Mouse (Mus musculus) adrenal gland, adult 8-10 months (tissue): ENCODE measurements around the gene Arhgap25. TPM values are rescaled to one million over a fixed set of nuclear protein-coding genes. Genes with fewer than 3 reads are reported as not detected.
"Not testable (repeated sequence)": the region's sequence is repeated elsewhere in the genome, so short reads cannot be mapped to it uniquely, and the experiment has no call there.

Experiments
- DNase-seq: peaks from one replicate; pipeline ENCODE4 v3.0.0; 2022
- total RNA-seq, 4 experiments: library from RNA; stranded (reverse); gene quantifications; 2 replicates each; pipeline ENCODE4 v1.2.4; 2022

Arhgap25 gene
- 1 to 10 TPM; 2.6 to 7.4 (median 5.1) TPM for total RNA-seq

- no peak for DNase-seq
Observed at GRCm38 (mm10) chr6:87532953-87533710, at the start of gene Arhgap25. Gene Arhgap25 (minus strand): TSS chr6:87533259.

DNA sequence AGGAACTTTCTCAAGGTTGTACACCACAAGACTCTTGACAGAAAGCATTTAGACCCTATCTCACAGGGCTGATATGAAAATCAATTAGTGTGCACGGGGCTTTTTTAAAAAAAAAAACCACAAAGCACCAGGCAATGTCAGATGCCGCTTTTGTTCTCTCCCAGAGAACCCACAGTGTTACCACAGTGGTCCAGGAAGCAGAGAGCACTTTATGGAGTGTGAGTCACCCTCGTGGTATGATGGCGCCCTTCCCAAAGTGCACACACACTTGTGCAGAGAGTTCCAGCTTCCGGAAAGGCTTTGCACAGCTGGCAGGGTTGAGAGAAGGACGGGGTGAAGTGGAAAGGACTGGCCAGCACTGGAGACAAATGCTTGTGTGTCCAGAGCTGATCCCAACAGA, 49.4 kb upstream of the Arhgap25 start:
- no peak for DNase-seq

DNA sequence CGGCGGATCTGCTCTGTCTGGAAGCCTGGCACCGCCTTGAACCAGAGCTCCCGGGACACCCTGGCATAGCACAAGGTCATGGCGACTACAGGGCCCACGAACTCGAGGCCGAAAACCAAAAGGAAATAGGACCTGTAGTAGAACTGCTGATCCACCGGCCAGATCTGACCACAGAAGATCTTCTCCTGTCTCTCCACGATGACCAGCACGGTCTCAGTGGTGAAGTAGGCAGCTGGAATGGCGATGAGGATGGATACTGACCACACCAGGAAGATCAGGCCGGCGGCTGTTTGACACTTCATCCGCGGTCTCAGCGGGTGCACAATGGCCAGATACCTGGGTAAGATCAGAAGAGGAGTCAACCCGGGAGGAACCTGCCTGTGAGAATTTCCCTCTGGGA, 48.5 kb upstream of the Arhgap25 start:
- DNase-seq, result no peak

DNA sequence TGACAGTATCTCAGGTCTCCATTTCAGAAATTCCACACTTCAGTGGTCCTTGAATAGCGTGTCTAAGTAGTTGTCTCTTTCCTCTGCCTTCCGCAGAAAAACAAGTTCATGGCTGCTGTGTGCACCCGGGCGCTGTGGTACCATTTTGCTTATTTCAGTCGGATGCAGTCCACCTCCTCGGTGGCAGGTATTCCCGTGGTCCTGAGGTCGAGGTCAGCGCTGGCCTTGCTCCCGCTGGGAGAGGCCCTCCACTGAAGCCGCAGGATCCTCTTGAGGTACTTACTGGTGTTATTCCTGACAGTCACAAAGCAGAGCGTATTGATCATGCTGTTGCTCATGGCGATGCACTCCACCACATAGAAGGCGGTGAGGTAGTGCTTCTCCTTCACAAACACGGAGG, 48.0 kb upstream of the Arhgap25 start:
- no peak for DNase-seq

GRCm38 (mm10) chr6:87578247-87578646, 45.2 kb upstream of the Arhgap25 start:
- no peak for DNase-seq

- DNase-seq, result no peak
Observed at GRCm38 (mm10) chr6:87576648-87577330, 43.7 kb upstream of the Arhgap25 start.

GRCm38 (mm10) chr6:87571863-87572262, 38.8 kb upstream of the Arhgap25 start:
- DNase-seq, result not testable (repeated sequence)

DNA sequence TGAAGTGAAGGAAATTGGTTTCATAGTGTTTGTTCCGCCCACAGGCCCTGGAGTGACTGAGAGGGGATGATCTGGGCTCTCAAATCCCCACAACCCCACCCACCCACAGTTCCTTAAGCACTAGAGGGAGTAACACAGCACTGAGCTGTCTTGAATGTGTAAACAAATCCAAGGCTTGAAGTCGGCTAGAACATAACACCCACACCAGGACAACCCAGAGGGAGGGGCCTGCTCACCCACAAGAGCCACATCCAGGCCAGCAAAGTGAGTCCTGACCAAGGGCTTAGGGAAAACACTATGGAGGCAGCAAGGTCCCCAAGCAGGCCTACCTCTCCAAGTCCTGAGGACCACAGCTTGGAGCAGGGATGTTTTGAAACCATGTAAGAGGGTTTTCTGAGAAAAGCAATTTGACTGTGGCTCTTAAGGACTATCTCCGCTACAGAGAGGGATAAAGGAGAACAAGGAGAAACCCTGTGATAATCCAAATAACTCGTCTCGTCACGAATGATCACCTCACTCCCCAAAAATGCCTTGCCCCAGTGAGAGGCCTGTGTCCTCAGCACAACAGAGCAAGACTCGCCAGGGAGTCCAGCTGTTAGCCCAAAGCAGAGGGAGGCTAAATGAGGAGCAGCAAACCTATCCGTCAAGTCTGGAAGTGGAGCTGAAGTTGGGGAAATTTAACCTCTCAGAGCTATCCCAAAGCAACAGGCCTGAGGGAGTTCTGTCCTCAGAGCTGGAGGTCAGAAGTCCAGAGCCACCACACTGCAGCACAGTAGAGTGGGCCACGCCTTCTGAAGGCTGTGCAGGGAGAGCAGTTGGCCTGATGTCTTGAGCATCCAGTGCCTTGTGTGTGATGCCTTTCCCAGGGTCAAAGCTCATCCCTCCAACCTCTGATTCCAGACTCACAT, 34.9 kb upstream of the Arhgap25 start:
- DNase-seq, result no peak

DNA sequence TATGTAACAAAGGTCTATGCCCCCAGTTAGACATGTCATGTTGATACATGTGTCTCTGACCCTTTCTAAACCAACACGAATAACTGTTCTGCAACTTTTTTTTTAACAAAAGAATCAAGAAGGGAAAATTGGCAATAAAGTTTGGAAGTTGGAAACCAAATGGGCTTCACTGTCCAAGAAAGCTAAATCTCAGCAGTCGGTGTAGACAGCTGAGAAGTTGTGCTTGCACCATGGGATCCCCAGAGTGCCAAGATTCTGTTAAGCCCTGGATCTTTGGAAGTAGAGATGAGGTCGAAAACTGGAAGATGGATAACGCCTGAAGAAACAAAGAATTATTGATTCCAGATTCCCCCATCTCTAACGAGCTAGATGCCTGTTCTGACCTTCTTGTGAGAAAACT, 32.1 kb upstream of the Arhgap25 start:
- no peak for DNase-seq

GRCm38 (mm10) chr6:87564356-87564755, 31.3 kb upstream of the Arhgap25 start:
- no peak for DNase-seq

- no peak for DNase-seq
Observed at GRCm38 (mm10) chr6:87553724-87554123, 20.7 kb upstream of the Arhgap25 start.

DNA sequence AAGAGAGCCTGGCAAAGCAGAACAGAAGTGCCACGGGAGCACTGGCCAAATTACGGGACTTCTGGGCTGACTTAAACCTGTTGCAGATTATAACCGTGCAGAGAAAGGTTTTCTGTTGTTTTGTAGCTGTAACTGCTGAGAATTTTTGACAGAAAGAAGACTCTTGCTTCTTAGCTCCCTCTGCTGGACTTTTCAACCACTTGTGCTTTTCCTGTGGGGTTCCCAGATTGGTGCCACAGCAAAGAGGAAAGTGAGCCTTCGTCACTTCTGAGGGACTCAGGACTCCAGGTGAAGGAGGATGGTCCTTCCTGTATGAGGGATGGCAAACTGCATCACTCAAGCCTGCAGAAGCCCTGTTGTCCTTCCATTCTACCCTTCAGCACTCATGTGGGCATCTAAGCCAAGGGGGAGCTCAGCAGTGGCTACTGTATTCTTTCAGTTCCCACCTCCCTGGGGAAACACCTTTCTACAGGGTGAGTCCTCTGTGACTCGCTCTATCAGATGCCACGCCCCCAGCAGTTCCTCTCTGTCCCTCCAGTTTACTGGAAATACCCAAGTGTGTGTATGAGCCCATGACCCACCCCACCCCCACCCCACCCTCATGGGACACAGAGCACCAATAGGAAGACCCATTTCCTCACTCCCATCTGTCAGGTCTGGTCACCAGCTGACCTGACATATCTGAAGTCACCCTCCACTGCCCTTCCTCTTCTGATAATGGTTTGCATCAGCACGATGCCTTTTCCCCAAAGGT, 19.2 kb upstream of the Arhgap25 start:
- no peak for DNase-seq

- DNase-seq, result no peak
Observed at GRCm38 (mm10) chr6:87547836-87548235, 14.8 kb upstream of the Arhgap25 start.

GRCm38 (mm10) chr6:87547431-87547830, 14.4 kb upstream of the Arhgap25 start:
- no peak for DNase-seq

DNA sequence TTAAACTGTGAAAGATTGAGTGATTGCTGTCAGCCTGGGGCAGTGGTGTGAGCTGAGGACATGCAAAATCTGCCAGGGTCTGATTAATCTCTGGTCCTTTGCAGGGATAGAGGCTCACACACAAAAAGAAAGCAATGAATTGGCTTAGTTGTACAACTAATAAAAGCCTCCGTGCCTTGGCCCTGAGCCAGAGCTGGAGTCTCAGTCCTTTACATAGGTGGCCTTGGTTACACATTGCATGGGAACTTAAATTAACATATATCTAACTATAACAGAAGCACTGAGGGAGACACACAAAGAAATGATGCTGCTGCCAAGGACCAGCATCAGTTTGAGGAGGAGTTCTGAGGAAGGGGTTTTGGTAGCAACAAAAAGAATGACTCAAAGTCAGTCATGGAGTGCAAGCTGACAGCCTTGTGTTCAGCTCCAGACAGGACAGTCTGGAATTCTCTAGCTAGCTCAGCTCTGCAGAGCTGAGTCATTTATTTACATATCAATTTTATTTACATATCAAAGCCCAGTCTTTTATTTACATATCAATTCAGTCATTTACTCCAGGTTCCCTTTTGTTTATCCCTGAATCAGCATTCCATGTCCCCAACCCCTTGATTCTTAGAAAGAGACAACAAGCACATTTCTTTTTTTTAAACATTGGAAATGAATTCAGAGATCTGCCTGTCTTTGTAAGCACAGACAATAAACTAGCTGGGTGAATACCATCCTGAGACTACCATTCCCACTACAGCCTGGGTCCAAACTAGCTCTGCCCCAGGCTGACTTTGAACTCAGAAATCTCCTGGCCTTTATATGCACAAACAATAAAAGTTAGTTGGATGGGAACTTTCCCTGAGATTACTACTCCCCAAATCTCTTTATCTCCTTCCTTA, 12.5 kb upstream of the Arhgap25 start:
- DNase-seq, result no peak

GRCm38 (mm10) chr6:87542027-87542426, 9.0 kb upstream of the Arhgap25 start:
- DNase-seq, result peak; percentile 26

DNA sequence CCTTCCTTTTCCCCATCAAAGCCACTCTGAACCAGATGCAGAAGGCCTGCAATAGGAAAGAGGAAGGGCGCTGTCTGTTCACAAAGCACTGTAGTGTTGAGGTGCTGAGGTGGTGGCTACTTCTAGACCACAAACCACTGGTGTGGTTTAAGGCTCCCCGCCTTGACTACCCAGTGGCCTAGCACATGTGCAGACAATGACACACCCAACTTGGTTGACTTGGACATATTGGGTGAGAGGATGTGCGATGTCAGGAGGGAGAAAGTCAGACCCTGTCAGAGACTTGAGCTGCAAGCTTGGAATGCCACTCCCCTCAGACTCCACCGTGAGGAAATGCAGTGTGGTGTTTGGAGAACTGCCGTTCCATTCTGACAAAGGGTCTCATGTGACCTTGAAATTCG, 8.1 kb upstream of the Arhgap25 start:
- no peak for DNase-seq

GRCm38 (mm10) chr6:87538376-87539270, 5.6 kb upstream of the Arhgap25 start:
- DNase-seq, result no peak

DNA sequence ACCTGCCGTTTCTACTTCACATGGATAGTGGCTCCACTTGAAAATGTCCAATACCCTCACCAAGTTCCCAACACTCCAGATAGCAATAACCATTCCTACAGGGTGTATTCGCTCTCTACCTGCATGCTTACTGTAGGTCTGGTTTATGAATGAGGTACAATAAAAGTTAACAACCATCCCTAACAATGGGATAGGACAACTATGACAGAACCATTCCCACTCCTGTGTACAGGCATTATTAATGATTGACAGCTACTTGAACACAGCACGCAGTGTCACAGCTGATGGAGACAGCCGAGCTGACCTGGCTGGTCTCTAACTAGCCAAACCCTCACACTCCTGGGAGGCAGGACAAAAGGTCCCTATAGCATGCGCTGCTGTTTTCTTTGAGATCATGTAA, 4.6 kb upstream of the Arhgap25 start:
- DNase-seq, result no peak

DNA sequence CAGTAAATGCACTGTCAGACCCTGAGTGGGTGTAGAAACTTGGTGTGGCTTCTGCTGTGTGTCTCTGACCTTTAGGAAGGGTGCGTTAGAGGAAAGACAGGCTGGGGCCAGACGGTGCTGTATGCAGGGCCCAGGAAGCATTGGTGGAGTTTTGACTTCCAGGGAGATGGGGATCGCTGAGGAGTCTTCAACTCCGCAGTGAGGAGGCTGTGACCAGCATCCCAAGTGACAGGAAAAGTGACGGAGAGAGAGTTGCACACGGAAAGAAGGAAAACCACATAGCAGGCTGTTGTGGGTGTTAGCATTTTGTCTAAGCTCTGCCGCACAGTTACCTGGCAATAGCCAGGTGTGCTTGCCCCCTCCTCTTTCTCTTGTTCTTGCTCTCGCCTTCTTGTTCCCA, 3.2 kb upstream of the Arhgap25 start:
- no peak for DNase-seq
